Mouse (Mus musculus) left cerebral cortex, adult 18-20 months (tissue): ENCODE measurements around the gene Mthfr. TPM values are rescaled to one million over a fixed set of nuclear protein-coding genes. Genes with fewer than 3 reads are reported as not detected.
A peak's percentile ranks its signal among the peaks of the same experiment; 100 is the strongest.
"Not testable (repeated sequence)": the region's sequence is repeated elsewhere in the genome, so short reads cannot be mapped to it uniquely, and the experiment has no call there.

Experiments used
- DNase-seq, 2 experiments: peaks; one replicate each; pipeline ENCODE4 v3.0.0; 2021 to 2022; ENCODE audit warnings: low spot score in 2 of 2, mixed read lengths in 1 of 2
- total RNA-seq, 2 experiments: library from RNA; stranded (reverse); gene quantifications; 2 replicates each; pipeline ENCODE4 v1.2.3; 2021

Gene Mthfr
- total RNA-seq, 2 experiments from 2014 or later = 29.3 to 34.3 TPM

GRCm38 (mm10) chr4:148039254-148040028, 564 bp downstream of the Mthfr start:
- peak in 1 of 2 experiments; percentile 28 for DNase-seq

- no peak for DNase-seq
These were observed 1.4 kb downstream of the Mthfr start for GRCm38 (mm10) chr4:148040029-148040830.

- peak; percentile 31 to 55 for DNase-seq
These were observed 2.2 kb downstream of the Mthfr start for GRCm38 (mm10) chr4:148040933-148041610.

GRCm38 (mm10) chr4:148041611-148042191, 2.8 kb downstream of the Mthfr start:
- DNase-seq = no peak

GRCm38 (mm10) chr4:148043327-148043726, 4.5 kb downstream of the Mthfr start:
- not testable (repeated sequence) for DNase-seq

GRCm38 (mm10) chr4:148044113-148044512, 5.2 kb downstream of the Mthfr start:
- DNase-seq = no peak

- DNase-seq = no peak
These were observed 7.7 kb downstream of the Mthfr start for GRCm38 (mm10) chr4:148046450-148047031.

- not testable (repeated sequence) for DNase-seq
These were observed 11.6 kb downstream of the Mthfr start for GRCm38 (mm10) chr4:148050396-148050914.

GRCm38 (mm10) chr4:148051046-148051776, 12.3 kb downstream of the Mthfr start:
- no peak for DNase-seq

- no peak for DNase-seq
These were observed 13.0 kb downstream of the Mthfr start for GRCm38 (mm10) chr4:148051886-148052285.

GRCm38 (mm10) chr4:148052976-148053375, 14.1 kb downstream of the Mthfr start:
- DNase-seq = no peak

GRCm38 (mm10) chr4:148053417-148053920, 14.6 kb downstream of the Mthfr start:
- DNase-seq = peak; percentile 78 to 87

- DNase-seq = no peak
These were observed 16.3 kb downstream of the Mthfr start for GRCm38 (mm10) chr4:148054961-148055695.

GRCm38 (mm10) chr4:148056246-148056645, 17.4 kb downstream of the Mthfr start:
- no peak for DNase-seq

GRCm38 (mm10) chr4:148056801-148057200, 17.9 kb downstream of the Mthfr start:
- DNase-seq = no peak

- DNase-seq = no peak
These were observed 18.9 kb downstream of the Mthfr start for GRCm38 (mm10) chr4:148057661-148058209.

- DNase-seq = no peak
These were observed 19.4 kb downstream of the Mthfr start for GRCm38 (mm10) chr4:148058218-148058819.

- no peak for DNase-seq
These were observed 20.1 kb downstream of the Mthfr start for GRCm38 (mm10) chr4:148058993-148059392.
